Mouse (Mus musculus): Measurements from ENCODE around the gene Plet1.

- no peak for TF ChIP-seq CTCF (conservative IDR thresholded peaks at IDR 0.05; ENCODE audit: low read length)
- no peak for TF ChIP-seq NANOG (IDR thresholded peaks at IDR 0.05; ENCODE audit: borderline replicate concordance, low read length)
These were observed 5.5 kb downstream of the Plet1 start for GRCm38 (mm10) chr9:50499781-50500180.
